Mouse (Mus musculus) ovary, adult 18-20 months (tissue): ENCODE data around the gene Atp5b.
"Not testable (repeated sequence)": the region's sequence is repeated elsewhere in the genome, so short reads cannot be mapped to it uniquely, and the experiment has no call there.

Experiments used
- DNase-seq: peaks from one replicate; pipeline ENCODE4 v3.0.0; 2022; ENCODE audit warnings: low spot score, mixed read lengths

Atp5b gene

DNA sequence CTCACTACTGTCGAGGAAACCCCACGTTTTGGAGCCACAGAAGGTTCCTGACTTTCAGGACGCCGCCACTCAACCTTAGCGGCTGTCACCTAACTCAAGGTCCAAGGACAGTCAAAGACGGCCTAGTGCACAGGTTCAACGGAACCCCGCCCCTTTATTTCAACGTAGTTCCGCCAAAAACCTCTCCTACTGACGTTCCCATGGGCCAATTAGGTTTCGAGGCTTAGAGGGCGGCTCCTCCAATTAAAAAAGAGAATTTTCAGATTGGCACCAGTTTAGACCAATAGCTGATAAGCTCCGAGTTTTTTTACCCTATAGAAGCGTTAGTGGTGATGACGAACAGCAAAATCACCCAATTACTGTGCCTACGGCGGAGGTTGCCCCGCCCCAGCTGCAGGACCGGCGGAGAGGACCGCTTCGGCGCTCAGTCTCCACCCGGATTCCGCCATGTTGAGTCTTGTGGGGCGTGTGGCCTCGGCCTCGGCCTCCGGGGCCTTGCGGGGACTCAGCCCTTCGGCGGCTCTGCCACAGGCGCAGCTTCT lies at the start of gene Atp5b:
Gene Atp5b, plus strand, starts transcription at position 394 of the 542 bp plus-strand sequence.
- peak; percentile 96 for DNase-seq

DNA sequence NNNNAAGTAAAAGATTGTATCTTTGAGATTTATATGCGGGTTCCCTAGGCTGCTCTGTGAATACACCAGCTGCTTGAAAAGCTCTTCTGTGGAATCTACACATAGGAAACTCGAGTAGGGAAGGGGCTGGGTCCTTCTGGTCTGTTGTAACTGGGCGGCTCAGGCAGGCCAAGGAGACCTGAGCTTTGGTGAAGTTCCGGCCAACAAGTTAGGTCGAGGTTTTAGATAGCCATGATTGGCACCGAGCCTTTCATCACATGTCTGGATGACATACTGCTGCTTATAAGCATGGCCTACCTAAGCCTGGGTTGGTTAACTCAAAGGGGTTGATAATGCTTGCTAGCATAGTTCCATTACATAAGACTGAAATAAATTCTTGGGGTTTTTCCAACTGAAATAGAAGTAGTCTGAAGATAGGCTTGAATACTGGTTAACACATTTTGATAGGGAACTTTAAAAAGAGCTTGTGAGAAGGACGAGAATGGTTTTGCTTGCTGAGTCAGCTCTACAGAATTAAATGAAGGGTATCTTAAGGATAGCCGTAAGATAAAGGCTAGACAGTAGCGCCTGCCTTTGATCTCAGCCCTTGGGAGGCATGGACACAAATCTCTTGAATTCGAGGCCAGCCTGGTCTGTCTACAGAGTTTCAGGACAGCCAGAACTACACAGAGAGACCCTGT lies 46.2 kb upstream of the Atp5b start:
- peak; percentile 20 for DNase-seq

DNA sequence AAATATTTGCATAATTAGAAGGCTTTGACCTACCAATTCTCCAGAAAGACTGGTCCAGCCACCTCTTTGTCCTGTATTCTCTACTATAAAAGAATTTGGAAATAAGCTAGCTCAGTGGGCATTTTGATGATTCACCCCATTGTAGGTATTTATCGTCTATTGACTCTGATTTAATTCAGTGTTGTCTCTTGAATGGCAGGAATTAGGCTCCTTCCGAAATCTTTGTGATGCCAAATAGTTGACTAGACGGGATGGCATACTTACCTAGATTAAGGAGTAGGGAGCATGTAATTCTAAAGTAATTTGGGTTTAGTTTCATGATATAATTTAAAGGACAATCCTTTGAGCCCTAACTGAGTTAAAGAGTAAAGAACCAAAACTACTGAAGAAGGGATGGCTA lies 45.2 kb upstream of the Atp5b start:
- DNase-seq: no peak

DNA sequence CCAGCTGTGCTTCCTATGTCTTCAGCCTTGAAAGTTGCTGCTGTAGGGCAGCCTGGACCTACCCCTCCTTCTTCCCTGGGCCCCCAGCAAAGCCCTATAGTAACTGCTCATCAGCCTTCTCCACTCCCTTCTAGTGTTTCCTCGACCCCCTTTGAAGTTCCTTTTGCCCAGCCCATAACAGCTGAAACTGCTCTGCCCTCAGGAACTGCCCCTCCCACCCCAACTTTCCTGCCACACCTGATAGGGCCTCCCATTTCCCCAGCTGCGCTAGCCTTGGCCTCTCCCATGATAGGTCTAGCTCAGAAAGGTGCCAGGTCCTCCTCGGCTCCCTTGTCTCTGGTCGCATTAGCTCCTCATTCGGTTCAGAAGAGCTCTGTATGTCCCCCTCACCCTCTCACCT lies 43.9 kb upstream of the Atp5b start:
- no peak for DNase-seq

DNA sequence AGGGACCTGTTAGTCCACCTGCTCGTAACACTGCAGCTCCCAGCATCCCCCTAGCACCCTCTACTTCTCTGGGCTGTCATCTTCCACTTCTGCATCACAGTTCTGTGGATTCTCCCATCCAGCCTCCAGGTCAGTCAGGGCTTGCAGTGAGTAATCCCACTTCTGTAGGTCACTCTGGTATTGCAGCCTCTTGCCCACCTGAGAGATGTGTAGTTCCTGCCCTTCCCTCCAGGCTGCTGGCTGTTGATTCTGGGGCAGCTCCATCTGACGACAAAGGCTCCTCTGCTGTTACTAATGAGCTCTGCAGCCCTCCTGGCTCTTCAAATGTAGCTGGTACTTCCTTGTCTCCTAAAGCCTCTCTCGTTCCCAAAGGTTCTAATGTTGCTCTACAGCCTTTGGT lies 43.2 kb upstream of the Atp5b start:
- DNase-seq: no peak

DNA sequence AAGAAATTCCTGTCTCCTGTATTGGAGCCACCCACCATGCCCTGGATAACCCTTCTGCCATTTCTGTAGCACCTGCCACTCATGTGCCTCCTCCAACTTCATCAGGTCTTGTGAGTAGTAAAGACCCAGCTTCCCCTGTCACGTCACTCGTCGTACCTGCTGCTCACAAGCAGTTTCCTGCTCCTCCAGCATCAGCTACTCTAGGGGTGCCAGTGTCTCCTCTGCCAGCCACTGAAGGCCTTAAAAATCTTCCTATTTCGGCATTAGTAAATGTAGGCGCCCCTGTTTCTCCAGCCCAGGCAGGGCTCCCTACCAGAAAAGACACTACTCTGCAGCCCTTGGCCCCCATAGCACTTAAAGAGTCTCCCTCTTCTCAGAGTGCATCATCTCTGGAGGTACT lies 42.8 kb upstream of the Atp5b start:
- no peak for DNase-seq

DNA sequence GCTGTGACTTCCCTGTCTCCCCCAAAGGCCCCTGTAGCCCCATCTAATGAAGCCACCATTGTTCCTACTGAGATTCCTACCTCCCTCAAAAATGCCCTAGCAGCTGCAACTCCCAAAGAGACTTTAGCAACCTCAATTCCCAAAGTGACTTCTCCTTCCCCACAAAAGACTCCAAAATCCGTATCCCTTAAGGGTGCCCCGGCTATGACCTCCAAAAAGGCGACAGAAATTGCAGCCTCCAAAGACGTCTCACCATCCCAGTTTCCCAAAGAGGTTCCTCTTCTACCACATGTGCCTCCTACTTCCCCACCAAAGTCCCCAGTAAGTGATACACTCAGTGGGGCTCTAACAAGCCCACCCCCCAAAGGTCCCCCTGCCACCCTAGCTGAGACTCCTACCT lies 41.4 kb upstream of the Atp5b start:
- no peak for DNase-seq

DNA sequence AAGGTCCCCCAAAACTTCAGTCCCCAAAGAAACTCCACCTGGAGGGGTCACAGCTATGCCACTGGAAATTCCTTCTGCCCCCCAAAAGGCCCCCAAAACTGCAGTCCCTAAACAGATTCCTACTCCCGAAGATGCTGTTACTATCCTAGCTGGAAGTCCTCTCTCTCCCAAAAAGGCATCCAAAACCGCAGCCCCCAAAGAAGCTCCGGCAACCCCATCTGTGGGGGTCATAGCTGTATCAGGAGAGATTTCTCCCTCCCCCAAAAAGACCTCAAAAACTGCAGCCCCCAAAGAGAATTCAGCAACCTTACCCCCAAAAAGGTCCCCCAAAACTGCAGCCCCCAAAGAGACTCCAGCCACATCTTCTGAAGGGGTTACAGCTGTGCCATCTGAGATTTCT lies 40.6 kb upstream of the Atp5b start:
- no peak for DNase-seq

DNA sequence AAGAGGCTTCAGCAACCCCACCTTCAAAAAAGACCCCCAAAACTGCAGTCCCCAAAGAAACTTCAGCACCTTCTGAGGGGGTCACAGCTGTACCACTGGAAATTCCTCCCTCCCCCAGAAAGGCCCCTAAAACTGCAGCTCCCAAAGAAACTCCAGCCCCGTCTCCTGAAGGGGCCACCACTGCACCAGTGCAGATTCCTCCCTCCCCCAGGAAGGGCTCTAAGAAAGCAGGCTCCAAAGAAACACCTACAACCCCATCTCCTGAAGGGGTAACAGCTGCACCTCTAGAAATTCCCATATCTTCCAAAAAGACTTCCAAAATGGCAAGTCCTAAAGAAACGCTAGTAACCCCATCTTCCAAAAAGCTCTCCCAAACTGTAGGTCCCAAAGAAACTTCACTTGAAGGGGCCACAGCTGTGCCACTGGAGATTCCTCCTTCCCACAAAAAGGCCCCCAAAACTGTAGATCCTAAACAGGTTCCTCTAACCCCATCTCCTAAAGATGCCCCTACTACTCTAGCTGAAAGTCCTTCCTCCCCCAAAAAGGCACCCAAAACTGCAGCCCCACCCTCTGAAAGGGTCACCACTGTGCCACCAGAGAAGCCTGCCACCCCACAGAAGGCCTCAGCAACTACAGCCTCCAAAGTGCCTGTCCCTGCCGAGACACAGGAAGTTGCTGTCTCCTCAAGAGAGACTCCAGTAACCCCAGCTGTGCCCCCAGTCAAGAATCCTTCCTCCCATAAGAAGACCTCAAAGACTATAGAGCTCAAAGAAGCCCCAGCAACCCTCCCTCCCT lies 39.8 kb upstream of the Atp5b start:
- no peak for DNase-seq

DNA sequence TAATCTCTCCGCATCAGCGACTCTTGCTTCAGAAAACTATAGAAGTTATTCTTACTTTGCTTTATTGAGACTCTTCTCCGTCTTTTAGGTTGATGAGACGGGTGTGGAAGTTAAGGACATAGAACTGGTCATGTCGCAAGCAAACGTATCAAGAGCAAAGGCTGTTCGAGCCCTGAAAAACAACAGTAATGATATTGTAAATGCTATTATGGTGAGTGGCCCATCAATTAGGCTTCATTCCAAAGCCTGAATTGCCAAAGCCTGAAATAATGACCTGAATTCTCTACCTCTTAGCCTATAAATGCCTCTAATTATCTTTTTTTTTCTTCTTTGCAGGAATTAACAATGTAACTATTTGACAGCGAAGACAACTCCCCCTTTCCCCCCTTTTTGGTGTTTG lies 34.9 kb upstream of the Atp5b start:
- DNase-seq: no peak

DNA sequence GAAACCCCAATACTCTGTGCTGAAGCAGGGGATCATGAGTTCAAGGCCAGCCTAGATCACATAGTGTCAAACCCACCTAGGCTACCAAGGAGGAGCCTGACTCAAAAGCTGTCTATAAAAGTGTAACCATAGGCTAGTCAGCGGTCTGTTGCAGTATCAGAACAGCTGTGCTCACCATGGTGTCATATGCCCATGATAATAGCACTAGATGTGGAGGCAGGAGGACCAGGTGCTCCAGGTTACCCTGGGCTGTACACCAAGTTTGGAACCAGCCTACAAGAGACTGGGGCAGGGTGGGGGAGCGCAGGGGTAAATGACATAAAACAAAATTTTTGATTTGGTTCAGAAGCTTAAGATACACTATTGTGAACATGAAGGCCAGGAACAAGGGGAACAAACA lies 33.3 kb upstream of the Atp5b start:
- DNase-seq: no peak

DNA sequence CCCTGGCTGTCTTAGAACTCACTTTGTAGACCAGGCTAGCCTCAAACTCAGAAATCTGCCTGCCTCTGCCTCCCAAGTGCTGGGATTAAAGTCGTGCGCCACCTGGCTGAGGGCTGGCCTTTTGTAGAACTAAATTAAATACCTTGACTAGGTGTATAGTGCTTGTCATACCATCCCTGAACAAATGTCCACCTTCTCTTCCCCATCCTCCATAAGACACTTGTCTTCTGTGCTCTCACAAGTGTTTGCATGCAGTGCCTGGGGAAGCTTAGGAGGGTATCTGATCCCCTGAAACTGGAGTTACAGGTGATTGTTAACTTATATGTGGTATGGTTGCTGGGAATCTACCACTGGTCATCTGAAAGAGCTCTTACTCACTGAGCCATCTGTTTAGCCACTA lies 32.7 kb upstream of the Atp5b start:
- DNase-seq: no peak

DNA sequence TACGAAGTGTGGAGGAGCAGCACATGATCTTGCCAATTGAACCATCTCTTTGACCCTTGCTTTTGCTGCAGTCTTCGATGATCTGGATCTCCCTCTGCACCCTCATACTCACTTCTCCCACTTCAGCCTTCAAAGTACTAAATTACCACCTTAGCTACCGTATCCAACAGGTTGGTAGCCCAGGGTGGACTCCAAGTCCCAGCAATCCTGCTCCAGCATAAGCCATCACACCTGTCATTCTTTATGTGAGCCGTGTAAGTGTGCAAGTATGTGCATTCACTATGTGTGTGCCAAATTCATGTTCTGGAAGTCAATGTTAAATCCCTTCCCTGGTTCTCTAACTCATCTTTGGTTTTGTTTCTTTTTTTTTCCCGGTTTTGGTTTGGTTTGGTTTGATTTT lies 31.5 kb upstream of the Atp5b start:
- no peak for DNase-seq

DNA sequence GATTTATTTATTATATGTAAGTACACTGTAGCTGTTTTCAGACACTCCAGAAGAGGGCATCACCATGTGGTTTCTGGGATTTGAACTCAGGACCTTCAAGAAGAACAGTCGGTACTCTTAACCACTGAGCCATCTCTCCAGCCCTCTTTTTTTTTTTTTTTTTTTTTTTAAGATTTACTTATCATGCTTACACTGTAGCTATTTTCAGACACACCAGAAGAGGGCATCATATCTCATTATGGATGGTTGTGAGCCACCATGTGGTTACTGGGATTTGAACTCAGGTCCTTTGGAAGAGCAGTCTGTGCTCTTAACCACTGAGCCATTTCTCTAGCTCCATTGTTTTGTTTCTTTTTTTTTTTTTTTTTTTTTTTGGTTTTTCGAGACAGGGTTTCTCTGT lies 30.9 kb upstream of the Atp5b start:
- not testable (repeated sequence) for DNase-seq

DNA sequence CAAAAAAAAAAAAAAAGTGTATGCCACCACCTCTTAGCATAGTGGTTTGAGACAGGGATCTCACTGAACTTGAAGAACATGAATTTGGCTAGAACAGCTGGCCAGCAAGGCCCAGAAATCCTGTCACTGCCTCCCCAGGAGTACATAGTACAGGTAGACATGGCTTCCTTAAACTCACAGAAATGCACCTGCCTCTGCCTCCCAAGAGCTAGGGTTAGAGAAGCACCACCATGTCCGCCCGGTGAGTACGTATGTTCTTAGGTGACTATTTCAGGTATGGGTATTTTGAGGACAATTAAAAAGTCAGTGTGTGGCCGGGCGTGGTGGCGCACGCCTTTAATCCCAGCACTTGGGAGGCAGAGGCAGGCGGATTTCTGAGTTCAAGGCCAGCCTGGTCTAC lies 30.1 kb upstream of the Atp5b start:
- DNase-seq: no peak

DNA sequence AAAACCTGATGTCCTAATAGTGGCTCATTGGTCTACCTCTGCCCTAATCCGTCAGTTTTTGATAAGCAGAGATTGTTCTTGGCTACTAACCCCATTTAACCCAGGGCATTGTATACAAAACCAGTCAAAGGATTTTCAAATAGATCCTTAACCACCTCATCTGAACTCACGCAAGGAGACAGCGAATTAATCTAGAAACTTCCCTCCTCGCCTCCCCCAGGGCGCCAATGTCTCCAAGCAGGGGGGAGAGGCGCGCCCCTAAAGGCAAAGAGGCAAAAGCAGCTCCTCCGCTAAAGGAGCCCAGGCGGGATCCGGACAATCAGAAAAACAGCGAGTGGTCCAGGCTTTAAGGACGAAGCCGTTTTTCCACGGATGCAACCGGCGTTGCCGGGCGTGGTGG lies 24.9 kb upstream of the Atp5b start:
- DNase-seq: no peak

DNA sequence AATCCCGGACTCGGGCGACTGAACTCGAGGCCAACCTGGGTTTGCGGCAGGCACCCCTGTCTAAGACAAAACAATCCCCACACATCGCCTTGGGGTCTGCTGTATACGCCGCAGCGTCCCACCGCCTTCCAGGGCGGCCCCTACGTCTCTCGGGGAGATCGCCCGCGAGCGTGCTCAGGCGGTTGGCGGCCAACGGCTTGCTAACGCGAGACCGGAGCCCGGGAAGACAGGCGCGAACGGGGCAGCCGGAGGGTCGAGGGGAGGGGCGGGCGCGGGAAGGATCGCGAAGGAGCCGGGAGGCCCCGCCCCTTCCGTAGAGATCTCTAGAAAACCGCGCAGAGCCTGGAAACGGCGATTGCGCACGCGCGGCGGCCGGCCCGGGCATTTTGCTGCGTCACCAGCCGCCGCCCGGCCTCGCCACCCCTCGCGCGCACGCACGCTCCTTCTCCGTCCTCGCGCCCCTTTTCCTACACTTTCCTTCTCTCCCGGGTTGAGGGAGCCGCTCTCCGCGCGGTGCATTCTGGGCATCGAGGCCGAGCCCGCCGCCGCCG lies 24.4 kb upstream of the Atp5b start, which contains the start of gene Ptges3:
Gene Ptges3, plus strand, starts transcription at position 354 of the 551 bp plus-strand sequence.
- DNase-seq: peak; percentile 94

DNA sequence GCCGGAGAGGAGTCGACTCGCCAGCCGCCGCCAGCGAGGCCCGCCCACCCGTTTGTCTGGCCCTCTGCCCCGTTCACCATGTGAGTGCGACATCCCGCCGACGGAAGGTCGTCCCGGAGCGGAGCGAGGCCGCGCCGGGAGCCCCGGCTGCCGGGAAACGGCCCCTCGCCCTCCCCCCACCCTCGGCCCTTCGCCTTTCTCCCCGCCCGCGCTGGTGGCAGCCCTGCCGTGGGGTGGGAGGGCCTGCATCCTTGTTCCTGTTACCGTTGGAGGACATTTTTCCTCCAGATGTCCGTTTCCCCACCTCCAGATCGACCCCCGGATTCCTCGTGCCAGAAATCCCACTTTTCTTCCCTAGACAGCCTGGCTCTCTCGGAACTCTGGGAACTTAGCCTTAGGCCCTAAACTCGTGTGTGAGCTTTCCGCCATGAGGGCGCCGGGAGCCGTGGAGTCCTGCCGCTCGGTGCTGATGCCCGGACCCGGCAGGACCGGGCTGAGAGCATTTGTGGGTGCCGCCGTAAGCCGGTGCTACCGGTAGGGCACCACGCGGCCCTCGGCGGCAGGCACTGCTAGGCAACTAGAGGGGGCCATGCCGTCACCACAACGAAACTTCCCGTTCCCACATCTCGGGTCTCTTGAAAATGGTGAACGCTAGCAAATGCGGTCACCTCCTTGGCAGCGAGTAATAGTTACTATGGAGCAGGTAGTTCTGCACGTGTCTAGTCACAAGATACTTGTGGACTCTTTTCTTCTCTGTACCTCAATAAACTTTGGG lies 23.7 kb upstream of the Atp5b start:
- DNase-seq: no peak

DNA sequence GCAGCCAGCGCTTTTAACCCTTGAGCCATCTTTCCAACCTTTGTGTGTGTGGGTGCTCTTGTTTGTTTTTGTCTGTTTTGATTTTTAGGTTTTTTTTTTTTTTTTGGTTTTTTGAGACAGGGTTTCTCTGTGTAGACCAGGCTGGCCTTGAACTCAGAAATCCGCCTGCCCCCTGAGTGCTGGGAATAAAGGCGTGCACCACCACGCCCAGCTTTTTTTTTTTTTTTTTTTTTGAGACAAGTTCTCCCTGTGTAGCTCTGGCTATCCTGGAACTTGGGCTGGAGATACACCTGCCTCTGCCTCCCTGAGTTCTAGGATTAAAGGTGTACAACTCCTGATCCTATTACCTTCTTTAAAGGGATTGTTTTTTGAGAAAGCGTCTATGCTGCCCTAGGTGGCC lies 22.0 kb upstream of the Atp5b start:
- no peak for DNase-seq

DNA sequence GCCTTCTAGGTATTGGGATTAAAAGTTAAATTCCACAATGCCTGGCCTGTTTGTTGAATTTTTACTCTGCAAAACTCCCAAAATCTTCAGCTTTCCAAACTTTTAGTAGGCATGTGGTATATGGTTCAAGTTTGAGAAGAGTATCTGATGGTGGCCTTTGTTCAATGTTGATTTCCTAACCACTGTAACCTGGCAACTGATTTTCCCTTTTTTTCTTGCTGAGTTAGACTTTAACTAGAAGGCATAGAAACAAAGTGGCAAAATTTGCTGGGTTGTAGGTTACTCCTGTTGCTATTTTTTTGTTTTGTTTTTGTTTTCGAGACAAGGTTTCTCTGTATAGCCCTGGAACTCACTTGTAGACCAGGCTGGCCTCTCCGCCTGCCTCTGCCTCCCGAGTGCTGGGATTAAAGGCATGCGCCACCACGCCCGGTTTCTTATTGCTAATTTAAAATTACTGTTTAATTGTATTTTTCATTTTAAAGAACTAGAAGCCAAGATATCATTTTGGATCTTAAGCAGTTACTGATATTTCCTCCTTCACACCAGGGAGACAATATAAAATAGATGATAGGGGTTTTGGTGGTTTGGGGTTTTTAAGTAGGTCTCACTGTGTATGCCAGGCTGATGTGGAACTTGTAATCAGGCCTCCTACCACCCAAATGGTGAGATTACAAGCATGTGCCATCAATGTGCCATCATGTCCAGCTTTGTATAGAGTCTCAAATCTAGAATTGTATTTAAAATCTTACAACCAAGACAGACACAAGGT lies 20.7 kb upstream of the Atp5b start:
- no peak for DNase-seq

DNA sequence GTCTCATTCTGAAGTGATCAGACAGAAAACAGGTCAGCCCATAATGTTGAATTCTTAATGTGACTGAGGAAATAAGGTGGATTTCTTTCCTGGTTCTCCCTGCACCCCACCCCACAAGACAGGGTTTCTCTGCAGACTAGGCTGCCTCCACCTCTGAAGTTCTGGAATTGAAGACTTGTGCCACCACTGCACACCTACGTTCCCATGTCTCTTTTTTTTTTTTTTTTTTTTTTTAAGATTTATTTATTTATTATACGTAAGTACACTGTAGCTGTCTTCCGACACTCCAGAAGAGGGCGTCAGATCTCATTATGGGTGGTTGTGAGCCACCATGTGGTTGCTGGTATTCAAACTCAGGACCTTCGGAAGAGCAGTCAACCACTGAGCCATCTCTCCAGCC lies 17.0 kb upstream of the Atp5b start:
- no peak for DNase-seq

DNA sequence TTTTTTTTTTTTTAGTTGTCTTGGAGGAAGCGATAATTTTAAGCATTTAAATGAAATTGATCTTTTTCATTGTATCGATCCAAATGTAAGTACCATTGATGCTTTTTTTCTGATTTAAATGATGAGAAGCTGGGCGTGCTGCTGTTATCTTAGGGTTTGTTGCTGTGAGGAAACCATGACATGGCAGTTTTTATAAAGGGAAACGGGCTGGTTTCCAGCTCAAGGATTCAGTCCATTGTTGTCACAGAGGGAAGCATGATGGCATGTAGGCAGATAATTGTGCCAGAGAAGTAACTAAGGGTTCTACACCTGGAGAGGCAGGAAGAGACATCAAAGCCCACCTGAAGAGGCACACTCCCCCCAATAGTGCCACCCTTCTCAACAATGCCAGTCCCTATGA lies 13.9 kb upstream of the Atp5b start:
- DNase-seq: no peak
